Mouse (Mus musculus) erythroblast, embryonic 14.5 days (primary cell): ENCODE measurements around the gene Trp53.

Experiments
- GATA1 ChIP-seq: IDR thresholded peaks from 2 replicates; pipeline ENCODE4 v1.6.1; 2012; ENCODE audit warnings: low read length, inconsistent platforms, mixed read lengths
- TAL1 ChIP-seq: IDR thresholded peaks from 3 replicates; pipeline ENCODE4 v1.6.1; 2012; ENCODE audit warnings: low read length, inconsistent platforms, mixed read lengths

- TF ChIP-seq GATA1 (no peak), TAL1 (no peak)
Measured at GRCm38 (mm10) chr11:69575220-69575619, 4.9 kb upstream of the Trp53 start.
